Mouse (Mus musculus) right cerebral cortex, postnatal 25 days (tissue): ENCODE measurements at regions not wholly inside any gene's neighbourhood (a gene's known extent, or its start where the extent isn't known, plus 50 kb on each side); places are given as distances from the start of the nearest gene placed in this dataset.
A peak's percentile ranks its signal among the peaks of the same experiment; 100 is the strongest.

Experiments used
- DNase-seq: peaks from one replicate; pipeline ENCODE4 v3.0.0; 2022

- no peak for DNase-seq
Observed at GRCm38 (mm10) chr4:131100093-131100795, 156.1 kb downstream of the Matn1 start.

GRCm38 (mm10) chr4:131100796-131101156, 156.6 kb downstream of the Matn1 start:
- DNase-seq: no peak

GRCm38 (mm10) chr4:131102163-131102562, 158.0 kb downstream of the Matn1 start:
- peak; percentile 8 for DNase-seq

- DNase-seq: no peak
Observed at GRCm38 (mm10) chr4:131107127-131107857, 163.1 kb downstream of the Matn1 start.

- no peak for DNase-seq
Observed at GRCm38 (mm10) chr4:131112536-131112935, 168.4 kb downstream of the Matn1 start.

- no peak for DNase-seq
Observed at GRCm38 (mm10) chr4:131113727-131114303, 169.6 kb downstream of the Matn1 start.

- no peak for DNase-seq
Observed at GRCm38 (mm10) chr4:131115247-131115646, 171.1 kb downstream of the Matn1 start.

GRCm38 (mm10) chr4:131118586-131118985, 174.4 kb downstream of the Matn1 start:
- DNase-seq: no peak

- DNase-seq: no peak
Observed at GRCm38 (mm10) chr4:131119621-131120020, 175.4 kb downstream of the Matn1 start.

GRCm38 (mm10) chr4:131120680-131121079, 176.5 kb downstream of the Matn1 start:
- no peak for DNase-seq

GRCm38 (mm10) chr4:131125975-131126374, 181.8 kb downstream of the Matn1 start:
- DNase-seq: no peak

- no peak for DNase-seq
Observed at GRCm38 (mm10) chr4:131126901-131127300, 182.7 kb downstream of the Matn1 start.

- DNase-seq: no peak
Observed at GRCm38 (mm10) chr4:131128646-131129045, 184.5 kb downstream of the Matn1 start.

- no peak for DNase-seq
Observed at GRCm38 (mm10) chr4:131132201-131132600, 188.0 kb downstream of the Matn1 start.

GRCm38 (mm10) chr4:131132781-131133180, 188.6 kb downstream of the Matn1 start:
- DNase-seq: peak; percentile 31

- DNase-seq: no peak
Observed at GRCm38 (mm10) chr4:131135841-131136240, 191.7 kb downstream of the Matn1 start.

- DNase-seq: no peak
Observed at GRCm38 (mm10) chr4:131138891-131139290, 194.7 kb downstream of the Matn1 start.

GRCm38 (mm10) chr4:131141890-131142465, 197.8 kb downstream of the Matn1 start:
- no peak for DNase-seq

GRCm38 (mm10) chr4:131145507-131145906, 201.3 kb downstream of the Matn1 start:
- DNase-seq: no peak

GRCm38 (mm10) chr4:131148042-131148747, 204.0 kb downstream of the Matn1 start:
- no peak for DNase-seq

GRCm38 (mm10) chr4:131149466-131149865, 205.3 kb downstream of the Matn1 start:
- no peak for DNase-seq

GRCm38 (mm10) chr4:131159712-131160111, 215.5 kb downstream of the Matn1 start:
- DNase-seq: no peak

- DNase-seq: no peak
Observed at GRCm38 (mm10) chr4:131160135-131160534, 215.9 kb downstream of the Matn1 start.
